Mouse (Mus musculus): ENCODE data around the gene Brap.

The Brap gene

DNA sequence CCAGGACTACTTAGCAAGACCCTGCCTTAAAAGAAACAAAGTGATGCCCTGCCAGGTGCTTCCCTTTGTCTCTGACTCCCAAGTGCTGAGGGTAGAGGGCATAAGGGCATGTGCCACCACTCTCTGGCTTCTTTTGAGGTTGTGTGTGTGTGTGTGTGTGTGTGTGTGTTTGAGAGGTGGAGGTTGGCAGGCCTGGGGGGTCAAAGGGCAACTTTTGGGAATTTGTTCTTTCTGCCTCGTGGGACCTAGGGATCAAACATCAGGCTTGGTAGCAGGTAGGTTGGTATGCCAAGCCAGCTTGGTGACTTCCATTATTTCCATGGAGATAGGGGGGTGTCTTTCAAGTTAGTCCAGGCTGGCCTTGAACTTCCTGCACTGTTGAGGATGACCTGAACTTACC lies 43.0 kb downstream of the Brap start:
- Histone ChIP-seq H3K4me3 (replicated peaks; ENCODE audit: low read length) (no peak overlapping the region), H3K4me1 (replicated peaks; ENCODE audit: low read depth, low read length) (peaks cover 42% of the 10 kb centered on the region), H3K27me3 (ENCODE audit: insufficient read depth, low read length) (no peaks in the 10 kb centered on the region), H3K36me3 (ENCODE audit: insufficient read depth, low read length) (no peaks in the 10 kb centered on the region), H3K9me3 (ENCODE audit: low read length) (no peaks in the 10 kb centered on the region)
- TF ChIP-seq CTCF (conservative IDR thresholded peaks at IDR 0.05; ENCODE audit: low read length) (no peak), POU5F1 (IDR thresholded peaks at IDR 0.05; ENCODE audit: borderline replicate concordance, low read length) (no peak), NANOG (IDR thresholded peaks at IDR 0.05; ENCODE audit: borderline replicate concordance, low read length) (no peak)

DNA sequence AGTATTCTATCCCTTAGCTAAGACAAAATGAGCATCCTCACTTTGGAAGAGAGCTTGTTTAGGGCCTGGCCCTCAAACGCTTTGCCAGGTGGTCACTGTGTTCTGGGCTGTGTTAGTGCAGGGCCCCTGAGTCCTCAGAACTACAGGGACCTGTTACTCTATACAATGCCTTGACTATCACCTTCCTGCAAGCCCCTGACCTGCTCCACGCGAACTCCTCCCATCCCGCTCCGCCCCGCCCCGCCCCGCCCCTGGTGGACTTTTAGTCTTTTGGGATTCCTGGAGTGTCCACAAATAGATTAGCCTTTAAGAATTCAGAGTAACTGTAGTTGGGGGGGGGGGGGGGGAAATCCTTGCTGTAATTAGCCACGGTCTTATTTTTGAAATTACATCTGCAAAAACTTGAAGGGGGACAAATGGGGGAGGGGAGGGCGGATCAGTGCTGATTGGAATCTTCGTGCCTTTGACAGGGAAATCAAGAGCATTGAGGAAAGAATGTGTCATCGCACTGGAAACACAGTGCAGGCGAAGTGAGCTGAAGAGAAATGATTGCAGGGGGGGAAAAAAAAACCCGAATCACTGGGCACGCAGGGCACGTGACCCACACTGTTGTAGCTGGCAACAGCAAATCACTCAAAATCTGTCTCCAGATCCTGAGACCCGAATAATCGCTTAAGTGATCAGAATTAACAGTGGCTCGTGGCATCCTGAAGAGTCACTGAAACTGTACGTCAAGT lies 44.3 kb downstream of the Brap start:
- TF ChIP-seq CTCF (conservative IDR thresholded peaks at IDR 0.05; ENCODE audit: low read length) = no peak
- 0 out of 2 replicates have a peak, but pooled peaks have one; percentile 7 for TF ChIP-seq NANOG (IDR thresholded peaks at IDR 0.05; ENCODE audit: borderline replicate concordance, low read length)

DNA sequence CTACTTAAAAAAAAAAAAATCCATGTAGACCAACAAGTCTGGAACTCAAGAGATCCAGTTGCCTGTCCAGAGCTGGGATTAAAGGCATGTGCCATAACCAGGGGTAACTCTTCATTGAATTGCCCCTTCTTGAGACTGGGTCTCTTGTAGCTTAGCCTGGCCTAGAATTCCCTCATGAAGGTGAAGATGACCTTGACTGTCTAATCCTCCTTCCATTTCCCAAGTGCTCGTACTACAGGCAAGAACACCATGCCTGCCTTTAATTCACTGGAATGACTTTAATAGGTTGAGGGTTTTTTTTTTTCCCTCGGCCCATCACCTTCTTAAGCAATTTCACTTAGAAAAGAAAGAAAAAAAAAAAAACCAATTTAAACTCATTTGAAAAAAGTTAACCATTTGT lies 50.0 kb downstream of the Brap start:
- Histone ChIP-seq H3K4me3 (replicated peaks; ENCODE audit: low read length) (peak overlapping the region; percentile 86), H3K9me3 (ENCODE audit: low read length) (no peaks in the 10 kb centered on the region), H3K4me1 (replicated peaks; ENCODE audit: low read depth, low read length) (peaks cover 35% of the 10 kb centered on the region), H3K27me3 (ENCODE audit: insufficient read depth, low read length) (no peaks in the 10 kb centered on the region), H3K36me3 (ENCODE audit: insufficient read depth, low read length) (peaks cover 6% of the 10 kb centered on the region)
- TF ChIP-seq CTCF (conservative IDR thresholded peaks at IDR 0.05; ENCODE audit: low read length) = no peak
- TF ChIP-seq POU5F1 (IDR thresholded peaks at IDR 0.05; ENCODE audit: borderline replicate concordance, low read length) = no peak
- TF ChIP-seq NANOG (IDR thresholded peaks at IDR 0.05; ENCODE audit: borderline replicate concordance, low read length) = no peak

More for the DNA sequence above, 44.3 kb downstream of the Brap start:
- no peaks in the 10 kb centered on the region for H3K27me3 ChIP-seq (ENCODE audit: insufficient read depth, low read length)
- H3K9me3 ChIP-seq (ENCODE audit: low read length) = no peaks in the 10 kb centered on the region
- H3K4me1 ChIP-seq (replicated peaks; ENCODE audit: low read depth, low read length) = peaks cover 44% of the 10 kb centered on the region
- H3K36me3 ChIP-seq (ENCODE audit: insufficient read depth, low read length) = no peaks in the 10 kb centered on the region
- H3K4me3 ChIP-seq (replicated peaks; ENCODE audit: low read length) = peak overlapping the region; percentile 48; the same call in 1 of the 2 replicates

GRCm38 (mm10) chr5:121710851-121711173 lies 50.4 kb downstream of the Brap start:
- peaks cover 39% of the 10 kb centered on the region for H3K4me1 ChIP-seq (replicated peaks; ENCODE audit: low read depth, low read length)
- H3K27me3 ChIP-seq (ENCODE audit: insufficient read depth, low read length) = no peaks in the 10 kb centered on the region
- H3K4me3 ChIP-seq (replicated peaks; ENCODE audit: low read length) = peak overlapping the region; percentile 86
- no peaks in the 10 kb centered on the region for H3K9me3 ChIP-seq (ENCODE audit: low read length)
- TF ChIP-seq NANOG (IDR thresholded peaks at IDR 0.05; ENCODE audit: borderline replicate concordance, low read length) = no peak
- TF ChIP-seq CTCF (conservative IDR thresholded peaks at IDR 0.05; ENCODE audit: low read length) = no peak
- no peak for TF ChIP-seq POU5F1 (IDR thresholded peaks at IDR 0.05; ENCODE audit: borderline replicate concordance, low read length)
- peaks cover 10% of the 10 kb centered on the region for H3K36me3 ChIP-seq (ENCODE audit: insufficient read depth, low read length)

DNA sequence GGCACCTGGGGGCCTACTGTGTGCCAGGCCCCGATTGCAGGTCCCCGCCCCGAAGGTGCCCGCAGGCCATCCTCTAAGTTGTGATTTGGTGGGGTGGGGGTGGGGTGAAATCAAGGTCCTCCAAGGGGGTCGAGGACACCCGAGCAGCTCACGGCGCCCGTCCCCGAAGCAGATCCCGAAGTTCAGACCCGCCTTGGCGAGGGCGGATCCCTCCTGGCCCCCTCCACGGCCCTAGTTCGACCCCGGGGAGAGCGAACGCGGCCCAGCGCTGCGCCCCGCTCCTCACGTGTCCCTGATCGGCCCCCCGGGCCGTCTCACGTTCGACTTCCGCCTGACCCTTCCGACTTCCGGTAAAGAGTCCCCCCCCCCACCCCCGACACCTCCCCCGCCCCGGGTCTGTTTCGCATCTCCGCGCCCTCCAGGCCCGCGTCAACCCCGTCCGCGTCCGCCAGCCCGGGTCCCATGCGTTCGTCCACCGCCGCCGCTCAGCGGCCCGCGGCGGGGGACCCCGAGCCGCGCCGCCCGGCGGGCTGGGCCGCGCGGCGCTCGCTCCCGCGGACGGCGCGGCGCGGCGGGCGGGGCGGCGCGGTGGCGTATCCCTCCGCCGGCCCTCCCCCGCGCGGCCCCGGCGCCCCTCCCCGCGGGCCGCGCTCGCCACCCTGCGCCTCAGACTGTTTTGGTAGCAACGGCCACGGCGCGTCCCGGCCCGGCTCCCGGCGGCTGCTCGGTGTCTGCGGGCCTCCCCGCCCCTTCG lies 51.0 kb downstream of the Brap start, which contains the start of gene Atxn2:
Gene Atxn2, plus strand, starts transcription at position 164 of the 754 bp plus-strand sequence.
- H3K4me3 ChIP-seq (replicated peaks; ENCODE audit: low read length) = peak within 1 kb of the TSS; percentile 86
- TF ChIP-seq POU5F1 (IDR thresholded peaks at IDR 0.05; ENCODE audit: borderline replicate concordance, low read length) = no peak
- TF ChIP-seq NANOG (IDR thresholded peaks at IDR 0.05; ENCODE audit: borderline replicate concordance, low read length) = no peak
- TF ChIP-seq CTCF (conservative IDR thresholded peaks at IDR 0.05; ENCODE audit: low read length) = no peak
- H3K27me3 ChIP-seq (ENCODE audit: insufficient read depth, low read length) = no peaks in the 10 kb centered on the region
- H3K9me3 ChIP-seq (ENCODE audit: low read length) = no peaks in the 10 kb centered on the region
- H3K4me1 ChIP-seq (replicated peaks; ENCODE audit: low read depth, low read length) = peaks cover 45% of the 10 kb centered on the region
- H3K36me3 ChIP-seq (ENCODE audit: insufficient read depth, low read length) = peaks cover 11% of the 10 kb centered on the region

DNA sequence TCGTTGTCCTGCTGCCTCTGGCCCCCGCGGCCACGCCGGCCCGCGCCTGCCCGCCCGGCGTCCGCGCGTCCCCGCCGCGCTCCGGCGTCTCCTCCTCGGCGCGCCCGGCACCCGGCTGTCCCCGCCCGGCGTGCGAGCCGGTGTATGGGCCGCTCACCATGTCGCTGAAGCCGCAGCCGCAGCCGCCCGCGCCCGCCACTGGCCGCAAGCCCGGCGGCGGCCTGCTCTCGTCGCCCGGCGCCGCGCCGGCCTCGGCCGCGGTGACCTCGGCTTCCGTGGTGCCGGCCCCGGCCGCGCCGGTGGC lies 51.5 kb downstream of the Brap start:
- Histone ChIP-seq H3K27me3 (ENCODE audit: insufficient read depth, low read length) (no peaks in the 10 kb centered on the region), H3K4me1 (replicated peaks; ENCODE audit: low read depth, low read length) (peaks cover 50% of the 10 kb centered on the region), H3K9me3 (ENCODE audit: low read length) (no peaks in the 10 kb centered on the region), H3K36me3 (ENCODE audit: insufficient read depth, low read length) (peaks cover 12% of the 10 kb centered on the region), H3K4me3 (replicated peaks; ENCODE audit: low read length) (peak overlapping the region; percentile 86)
- TF ChIP-seq POU5F1 (IDR thresholded peaks at IDR 0.05; ENCODE audit: borderline replicate concordance, low read length) (no peak), CTCF (conservative IDR thresholded peaks at IDR 0.05; ENCODE audit: low read length) (no peak), NANOG (IDR thresholded peaks at IDR 0.05; ENCODE audit: borderline replicate concordance, low read length) (no peak)

- peaks cover 55% of the 10 kb centered on the region for H3K4me1 ChIP-seq (replicated peaks; ENCODE audit: low read depth, low read length)
- peak overlapping the region; percentile 86 for H3K4me3 ChIP-seq (replicated peaks; ENCODE audit: low read length)
- H3K9me3 ChIP-seq (ENCODE audit: low read length) = no peaks in the 10 kb centered on the region
- TF ChIP-seq NANOG (IDR thresholded peaks at IDR 0.05; ENCODE audit: borderline replicate concordance, low read length) = no peak
- TF ChIP-seq CTCF (conservative IDR thresholded peaks at IDR 0.05; ENCODE audit: low read length) = no peak
- no peak for TF ChIP-seq POU5F1 (IDR thresholded peaks at IDR 0.05; ENCODE audit: borderline replicate concordance, low read length)
- H3K27me3 ChIP-seq (ENCODE audit: insufficient read depth, low read length) = no peaks in the 10 kb centered on the region
- H3K36me3 ChIP-seq (ENCODE audit: insufficient read depth, low read length) = peaks cover 17% of the 10 kb centered on the region
Observed at GRCm38 (mm10) chr5:121712232-121712933, 52.0 kb downstream of the Brap start.

DNA sequence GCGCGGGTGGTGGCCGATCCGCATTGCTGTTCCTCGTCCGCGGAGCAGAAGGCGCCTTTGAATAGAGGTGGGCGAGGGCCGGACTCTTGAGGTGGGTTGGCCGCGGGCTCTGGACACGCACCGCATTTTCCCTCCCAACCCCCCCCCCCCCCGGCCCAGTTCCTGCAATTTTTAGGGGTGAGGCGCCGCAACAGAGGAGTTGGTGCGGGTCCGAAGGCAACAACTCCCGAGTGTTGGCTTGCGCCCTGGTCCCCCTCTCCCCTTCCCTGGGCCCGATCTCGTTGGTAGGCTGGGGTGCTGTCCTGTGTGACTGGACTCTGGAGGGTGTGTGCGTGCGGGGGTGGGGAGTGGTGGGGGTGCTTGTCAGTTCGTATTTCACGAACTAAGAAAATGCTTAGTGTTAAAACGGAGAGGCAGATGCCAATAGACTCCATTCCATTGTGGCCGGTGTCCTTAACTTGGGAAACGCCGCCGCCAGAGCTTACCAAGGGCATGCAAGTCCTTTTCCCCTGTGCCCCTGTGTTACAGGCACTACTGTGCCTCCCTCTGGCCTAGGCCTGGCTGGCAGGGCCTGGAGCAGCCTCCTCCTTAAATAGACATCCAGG lies 52.7 kb downstream of the Brap start:
- H3K4me3 ChIP-seq (replicated peaks; ENCODE audit: low read length) = peak overlapping the region; percentile 86
- no peaks in the 10 kb centered on the region for H3K27me3 ChIP-seq (ENCODE audit: insufficient read depth, low read length)
- H3K9me3 ChIP-seq (ENCODE audit: low read length) = no peaks in the 10 kb centered on the region
- peaks cover 24% of the 10 kb centered on the region for H3K36me3 ChIP-seq (ENCODE audit: insufficient read depth, low read length)
- peaks cover 61% of the 10 kb centered on the region for H3K4me1 ChIP-seq (replicated peaks; ENCODE audit: low read depth, low read length)
- TF ChIP-seq CTCF (conservative IDR thresholded peaks at IDR 0.05; ENCODE audit: low read length) (no peak), NANOG (IDR thresholded peaks at IDR 0.05; ENCODE audit: borderline replicate concordance, low read length) (no peak), POU5F1 (IDR thresholded peaks at IDR 0.05; ENCODE audit: borderline replicate concordance, low read length) (no peak)
